Mouse (Mus musculus) kidney, postnatal 0 days (tissue): ENCODE measurements around the gene Gucy2g. TPM values are rescaled to one million over a fixed set of nuclear protein-coding genes. Genes with fewer than 3 reads are reported as not detected.

Source experiments
- ATAC-seq: fragments of 200-750 bp; cut with Nextera tagmentation; replicated peaks from 2 replicates; pipeline ENCODE4 v1.8.0; 2017; ENCODE audit warnings: low read depth, moderate number of reproducible peaks, moderate TSS enrichment, moderate library complexity; ENCODE audit not compliant: low FRiP score
- DNase-seq: peaks from one replicate; pipeline ENCODE4 v3.0.0-alpha.2; 2016; ENCODE audit warnings: low spot score
- H3K27ac ChIP-seq: fragments of 300-500 bp; sonication (generic); 2 replicates; pipeline ENCODE4 v1.5.1; 2014; ENCODE audit warnings: mild to moderate bottlenecking
- H3K27me3 ChIP-seq: fragments of 300-500 bp; sonication (generic); 2 replicates; pipeline ENCODE4 v1.6.1; 2014; ENCODE audit warnings: low read length, mixed read lengths; ENCODE audit not compliant: insufficient read depth
- H3K36me3 ChIP-seq: fragments of 300-500 bp; sonication (generic); 2 replicates; pipeline ENCODE4 v1.6.1; 2014; ENCODE audit warnings: low read length, mixed read lengths; ENCODE audit not compliant: insufficient read depth
- H3K4me1 ChIP-seq: fragments of 300-500 bp; sonication (generic); replicated peaks from 2 replicates; pipeline ENCODE4 v1.6.1; 2014; ENCODE audit warnings: antibody characterized with exemption, low read length, mixed read lengths; ENCODE audit not compliant: insufficient read depth
- H3K4me2 ChIP-seq: fragments of 300-500 bp; sonication (generic); 2 replicates; pipeline ENCODE4 v1.6.1; 2014; ENCODE audit warnings: mild to moderate bottlenecking, low read length, moderate library complexity, mixed read lengths
- H3K4me3 ChIP-seq: fragments of 300-500 bp; sonication (generic); replicated peaks from 2 replicates; pipeline ENCODE4 v1.5.1; 2014; ENCODE audit warnings: low read depth, low read length
- H3K9ac ChIP-seq: fragments of 300-500 bp; sonication (generic); 2 replicates; pipeline ENCODE4 v1.6.1; 2014; ENCODE audit warnings: low read depth, low read length
- H3K9me3 ChIP-seq: fragments of 300-500 bp; sonication (generic); replicated peaks from 2 replicates; pipeline ENCODE4 v1.6.1; 2016; ENCODE audit warnings: low read length, inconsistent platforms, mixed read lengths
- CTCF ChIP-seq: IDR thresholded peaks from 2 replicates; pipeline ENCODE4 v1.5.1; 2016; ENCODE audit warnings: antibody characterized with exemption, low read depth, mild to moderate bottlenecking, moderate library complexity
- WGBS: fragments of 180-500 bp; shearing (Covaris S2); extraction: QIAGEN DNeasy Blood & Tissue Kit; methylation state at CpG from one replicate; pipeline ENCODE4 v1.1.7; 2014; 5-methylcytosine and 5-hydroxymethylcytosine counted together
- polyA plus RNA-seq: library from polyadenylated mRNA; unstranded; fragments of >200 nt; fragmentation: Nextera tagmentation; extraction: Ambion mirVana; gene quantifications from 2 replicates; pipeline ENCODE4 v1.2.1, GENCODE M21; 2015

The Gucy2g gene
- polyA plus RNA-seq, 1 experiment from 2014 or later: 0.34 TPM

- Histone ChIP-seq H3K27me3 (no peaks in the 10 kb centered on the region), H3K4me1 (no peaks in the 10 kb centered on the region; the same call in 1 of the 2 replicates), H3K9ac (no peak overlapping the region), H3K36me3 (no peaks in the 10 kb centered on the region), H3K27ac (no peak overlapping the region), H3K9me3 (no peaks in the 10 kb centered on the region), H3K4me3 (no peak overlapping the region), H3K4me2 (no peak overlapping the region)
- DNase-seq (no peak), ATAC-seq (no peak)
- WGBS: 58% methylated on average over 12 of the region's 12 CpGs
- TF ChIP-seq CTCF: no peak
Measured at GRCm38 (mm10) chr19:55213617-55214340, 27.3 kb downstream of the Gucy2g start.

- no peaks in the 10 kb centered on the region for H3K4me1 ChIP-seq
- no peak for TF ChIP-seq CTCF
- ATAC-seq (no peak), DNase-seq (no peak)
- 89% methylated on average over 1 of the region's 1 CpGs for WGBS
- no peak overlapping the region for H3K9ac ChIP-seq
- H3K9me3 ChIP-seq: no peaks in the 10 kb centered on the region
- H3K27me3 ChIP-seq: no peaks in the 10 kb centered on the region
- H3K27ac ChIP-seq: no peak overlapping the region
- H3K4me2 ChIP-seq: no peak overlapping the region
- no peak overlapping the region for H3K4me3 ChIP-seq
- no peaks in the 10 kb centered on the region for H3K36me3 ChIP-seq
Measured at GRCm38 (mm10) chr19:55211698-55212097, 29.3 kb downstream of the Gucy2g start.

- no peaks in the 10 kb centered on the region for H3K4me1 ChIP-seq
- H3K4me3 ChIP-seq: no peak overlapping the region
- no peak overlapping the region for H3K4me2 ChIP-seq
- H3K27me3 ChIP-seq: no peaks in the 10 kb centered on the region; the same call in 1 of the 2 replicates
- ATAC-seq (no peak), DNase-seq (no peak)
- no peak overlapping the region for H3K27ac ChIP-seq
- H3K9ac ChIP-seq: no peak overlapping the region
- TF ChIP-seq CTCF: no peak
- WGBS: 81% methylated on average over 3 of the region's 3 CpGs
- H3K36me3 ChIP-seq: no peaks in the 10 kb centered on the region
- no peaks in the 10 kb centered on the region for H3K9me3 ChIP-seq
Measured at GRCm38 (mm10) chr19:55209084-55209483, 32.0 kb downstream of the Gucy2g start.

- WGBS: 73% methylated on average over 4 of the region's 4 CpGs
- Histone ChIP-seq H3K9me3 (no peaks in the 10 kb centered on the region), H3K4me1 (no peaks in the 10 kb centered on the region), H3K4me3 (no peak overlapping the region), H3K27ac (no peak overlapping the region), H3K9ac (no peak overlapping the region), H3K27me3 (no peaks in the 10 kb centered on the region; the same call in 1 of the 2 replicates), H3K4me2 (no peak overlapping the region), H3K36me3 (no peaks in the 10 kb centered on the region)
- DNase-seq (no peak), ATAC-seq (no peak)
- TF ChIP-seq CTCF: peak; percentile 33
Measured at GRCm38 (mm10) chr19:55208654-55209053, 32.4 kb downstream of the Gucy2g start.

GRCm38 (mm10) chr19:55207746-55208538, 33.1 kb downstream of the Gucy2g start:
- H3K9ac ChIP-seq: no peak overlapping the region
- no peak overlapping the region for H3K4me3 ChIP-seq
- H3K4me1 ChIP-seq: no peaks in the 10 kb centered on the region
- no peaks in the 10 kb centered on the region for H3K9me3 ChIP-seq
- ATAC-seq: no peak
- H3K27me3 ChIP-seq: no peaks in the 10 kb centered on the region; the same call in 1 of the 2 replicates
- H3K27ac ChIP-seq: no peak overlapping the region
- WGBS: 64% methylated on average over 25 of the region's 25 CpGs
- no peak for DNase-seq
- TF ChIP-seq CTCF: no peak
- H3K36me3 ChIP-seq: no peaks in the 10 kb centered on the region
- no peak overlapping the region for H3K4me2 ChIP-seq

- H3K36me3 ChIP-seq: no peaks in the 10 kb centered on the region
- ATAC-seq (no peak), DNase-seq (no peak)
- no peaks in the 10 kb centered on the region for H3K4me1 ChIP-seq
- 54% methylated on average over 6 of the region's 6 CpGs for WGBS
- H3K27ac ChIP-seq: no peak overlapping the region
- no peak for TF ChIP-seq CTCF
- no peaks in the 10 kb centered on the region for H3K9me3 ChIP-seq
- H3K27me3 ChIP-seq: no peaks in the 10 kb centered on the region; the same call in 1 of the 2 replicates
- no peak overlapping the region for H3K9ac ChIP-seq
- H3K4me3 ChIP-seq: no peak overlapping the region
- no peak overlapping the region for H3K4me2 ChIP-seq
Measured at GRCm38 (mm10) chr19:55207205-55207604, 33.8 kb downstream of the Gucy2g start.
